Mouse (Mus musculus) bone marrow, adult 2 months (tissue): ENCODE results near the gene Aldh5a1.

Experiments
- CTCF ChIP-seq: fragments of 200-500 bp; IDR thresholded peaks from 2 replicates; pipeline ENCODE4 v1.5.1; 2011; ENCODE audit warnings: low read length, control low read depth; ENCODE audit not compliant: control insufficient read depth, insufficient read depth
- POLR2A ChIP-seq: fragments of 200-500 bp; IDR thresholded peaks from 2 replicates; pipeline ENCODE4 v1.6.1; 2011; ENCODE audit warnings: low read depth, mild to moderate bottlenecking, control low read depth, low read length, borderline replicate concordance; ENCODE audit not compliant: control insufficient read depth

DNA sequence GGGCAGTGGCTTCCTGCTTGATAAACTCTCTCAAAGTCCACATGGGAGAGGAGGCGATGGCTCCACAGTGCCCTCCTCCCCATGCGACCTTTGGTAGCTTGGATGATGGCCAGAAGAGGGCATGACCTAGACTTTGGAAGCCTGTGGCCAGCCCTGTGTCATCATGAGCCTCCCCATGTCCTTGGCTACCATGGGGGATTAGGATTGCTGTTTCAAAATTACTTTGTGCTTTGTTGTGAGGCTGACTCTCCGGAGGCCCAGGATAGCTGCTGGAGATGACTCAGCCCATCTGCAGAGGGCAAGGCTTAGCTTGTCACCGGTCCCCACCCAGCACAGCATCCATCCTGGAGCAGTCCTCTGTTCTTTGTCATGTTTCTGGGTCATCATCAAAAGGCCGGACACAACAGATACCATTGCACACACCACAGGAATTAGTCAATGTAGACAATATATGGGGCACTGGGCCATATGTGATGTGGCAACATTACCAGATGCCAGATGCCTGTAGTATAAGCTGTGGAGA, 40.4 kb upstream of the Aldh5a1 start:
- no peak for TF ChIP-seq CTCF
- no peak for TF ChIP-seq POLR2A
